Mouse (Mus musculus) lung, adult 2 months (tissue): ENCODE results near the gene Gclm. TPM values are rescaled to one million over a fixed set of nuclear protein-coding genes. Genes with fewer than 3 reads are reported as not detected.

ENCODE experiments used
- DNase-seq: peaks from one replicate; pipeline ENCODE4 v3.0.0; 2022
- H3K4me1 ChIP-seq: fragments of 200-500 bp; 2 replicates; pipeline ENCODE4 v1.6.1; 2011; ENCODE audit warnings: low read length; ENCODE audit not compliant: control insufficient read depth, insufficient read depth
- H3K4me3 ChIP-seq: fragments of 200-500 bp; replicated peaks from 2 replicates; pipeline ENCODE3; 2011; ENCODE audit warnings: low read depth, mild to moderate bottlenecking, control low read depth, low read length; ENCODE audit errors: extremely low read depth
- CTCF ChIP-seq: fragments of 200-500 bp; IDR thresholded peaks from 2 replicates; pipeline ENCODE4 v1.5.1; 2011; ENCODE audit warnings: mild to moderate bottlenecking, low read length, control low read depth; ENCODE audit not compliant: insufficient read depth
- POLR2A ChIP-seq: fragments of 200-500 bp; IDR thresholded peaks from 2 replicates; pipeline ENCODE4 v1.6.1; 2011; ENCODE audit warnings: low read depth, mild to moderate bottlenecking, control low read depth, low read length, borderline replicate concordance; ENCODE audit errors: extremely low read depth
- WGBS: fragments of 180-500 bp; shearing (Covaris S2); methylation state at CpG from one replicate; pipeline ENCODE4 v1.1.7; 2018; 5-methylcytosine and 5-hydroxymethylcytosine counted together
- polyA plus RNA-seq: library from polyadenylated mRNA; depleted of rRNA; stranded (reverse); fragments of >200 nt; gene quantifications from 2 replicates; pipeline ENCODE4 v1.2.3, GENCODE M21; 2012; rRNA removed

Gclm gene
- polyA plus RNA-seq, 1 experiment: 43.6 TPM

GRCm38 (mm10) chr3:122300983-122301919 is 55.9 kb downstream of the Gclm start:
- H3K4me1 ChIP-seq: no peaks in the 10 kb centered on the region
- TF ChIP-seq CTCF: no peak
- no peak for TF ChIP-seq POLR2A
- no peak for DNase-seq
- WGBS: 58% methylated on average over 9 of the region's 9 CpGs
- H3K4me3 ChIP-seq: no peak overlapping the region

GRCm38 (mm10) chr3:122304560-122304959 is 59.2 kb downstream of the Gclm start:
- WGBS: 86% methylated on average over 4 of the region's 4 CpGs
- DNase-seq: no peak
- no peak for TF ChIP-seq CTCF
- Histone ChIP-seq H3K4me1 (no peaks in the 10 kb centered on the region), H3K4me3 (no peak overlapping the region)

GRCm38 (mm10) chr3:122307894-122308671 is 62.7 kb downstream of the Gclm start:
- no peak for DNase-seq
- Histone ChIP-seq H3K4me1 (no peaks in the 10 kb centered on the region), H3K4me3 (no peak overlapping the region)
- WGBS: 29% methylated on average over 4 of the region's 4 CpGs
- TF ChIP-seq POLR2A (no peak), CTCF (no peak)

- TF ChIP-seq CTCF (no peak), POLR2A (no peak)
- WGBS: 23% methylated on average over 6 of the region's 6 CpGs
- no peak overlapping the region for H3K4me3 ChIP-seq
- no peak for DNase-seq
- no peaks in the 10 kb centered on the region for H3K4me1 ChIP-seq
These were observed 63.6 kb downstream of the Gclm start for GRCm38 (mm10) chr3:122308981-122309380.

GRCm38 (mm10) chr3:122312078-122312477 is 66.7 kb downstream of the Gclm start:
- WGBS: 20% methylated on average over 2 of the region's 2 CpGs
- H3K4me3 ChIP-seq: no peak overlapping the region
- H3K4me1 ChIP-seq: no peaks in the 10 kb centered on the region
- peak; percentile 84 for TF ChIP-seq CTCF
- no peak for TF ChIP-seq POLR2A
- DNase-seq: peak; percentile 89

GRCm38 (mm10) chr3:122312936-122313629 is 67.7 kb downstream of the Gclm start:
- Histone ChIP-seq H3K4me1 (no peaks in the 10 kb centered on the region), H3K4me3 (no peak overlapping the region)
- WGBS: 80% methylated on average over 10 of the region's 10 CpGs
- TF ChIP-seq CTCF: no peak
- no peak for TF ChIP-seq POLR2A
- no peak for DNase-seq

GRCm38 (mm10) chr3:122313936-122314335 is 68.6 kb downstream of the Gclm start:
- WGBS: 59% methylated on average over 7 of the region's 7 CpGs
- Histone ChIP-seq H3K4me3 (no peak overlapping the region), H3K4me1 (no peaks in the 10 kb centered on the region)
- no peak for TF ChIP-seq CTCF
- no peak for TF ChIP-seq POLR2A
- DNase-seq: no peak

GRCm38 (mm10) chr3:122316621-122317020 is 71.3 kb downstream of the Gclm start:
- TF ChIP-seq POLR2A (no peak), CTCF (no peak)
- H3K4me3 ChIP-seq: no peak overlapping the region
- WGBS: 29% methylated on average over 11 of the region's 11 CpGs
- no peak for DNase-seq
- H3K4me1 ChIP-seq: no peaks in the 10 kb centered on the region

- no peak for DNase-seq
- no peak for TF ChIP-seq POLR2A
- no peak for TF ChIP-seq CTCF
- WGBS: 82% methylated on average over 6 of the region's 6 CpGs
- Histone ChIP-seq H3K4me3 (no peak overlapping the region), H3K4me1 (no peaks in the 10 kb centered on the region)
These were observed 72.0 kb downstream of the Gclm start for GRCm38 (mm10) chr3:122317339-122317738.

Other genes starting within 250 kb of the Gclm start
- 5.1 and 5.2 TPM in 2 replicates for gene Abca4, start 201.1 kb upstream of the Gclm start, polyA plus RNA-seq
- 5.6 and 8.1 TPM in 2 replicates for gene Dnttip2, start 28.8 kb downstream of the Gclm start, polyA plus RNA-seq
- 47.6 and 54.4 TPM in 2 replicates for gene Bcar3, start 48.6 kb downstream of the Gclm start, polyA plus RNA-seq